In the genomic region with DNA sequence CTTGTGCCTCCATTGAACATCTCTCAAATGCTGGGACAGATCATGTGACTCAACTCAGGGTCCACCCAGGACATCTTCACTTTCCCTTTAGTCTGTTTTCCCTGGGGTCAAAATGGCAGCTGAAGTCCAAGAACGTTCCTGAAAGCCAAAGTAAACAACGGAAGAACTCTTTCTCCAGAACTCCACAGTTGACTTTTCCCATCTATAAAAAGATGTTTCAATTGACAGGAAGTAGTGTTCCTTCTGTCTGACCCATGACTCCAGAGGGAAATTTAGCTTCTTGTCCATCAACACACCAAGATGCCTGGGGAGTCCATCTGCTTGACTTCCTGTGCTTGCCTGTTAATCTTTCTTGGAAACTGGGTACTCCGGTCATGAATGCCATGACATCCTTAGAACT, we compare ENCODE assay signal across 15 mouse cellular contexts.
"Had no signal": no experiment of that assay in that cellular context is flagged by ENCODE, and none has a peak within 500 bp of the region (broad histone marks: within the 10 kb centered on the region; RNA-seq: fewer than 3 reads in every experiment).

No protein-coding gene starts in this region.

- DNase-seq: kidney, adult 8-10 months; kidney, postnatal 25 days; lung, embryonic 14.5 days; lung, postnatal 4 days; midbrain, embryonic 14.5 days; right cerebral cortex, adult 18-20 months; right cerebral cortex, postnatal 25 days had no signal

- H3K9me3 ChIP-seq: intestine, embryonic 15.5 days; limb, embryonic 15.5 days; midbrain, embryonic 10.5 days; neural tube, embryonic 15.5 days had no signal

- H3K9ac ChIP-seq: intestine, embryonic 15.5 days; limb, embryonic 15.5 days; liver, embryonic 14.5 days; lung, embryonic 14.5 days; neural tube, embryonic 15.5 days had no signal

- H3K4me2 ChIP-seq: intestine, embryonic 15.5 days; limb, embryonic 15.5 days; lung, embryonic 14.5 days; neural tube, embryonic 15.5 days had no signal

- ATAC-seq: intestine, embryonic 15.5 days had no signal

- H3K36me3 ChIP-seq: intestine, embryonic 15.5 days; limb, embryonic 15.5 days; midbrain, embryonic 10.5 days; neural tube, embryonic 15.5 days had no signal

- H3K27ac ChIP-seq: intestine, embryonic 15.5 days; left cerebral cortex, adult 2 months; limb, embryonic 15.5 days; liver, embryonic 14.5 days; midbrain, embryonic 10.5 days; neural tube, embryonic 15.5 days; stomach, postnatal 0 days had no signal

- H3K4me1 ChIP-seq: intestine, embryonic 15.5 days; midbrain, embryonic 10.5 days; neural tube, embryonic 15.5 days had no signal

- H3K27me3 ChIP-seq: intestine, embryonic 15.5 days; limb, embryonic 15.5 days; neural tube, embryonic 15.5 days had no signal

- H3K4me3 ChIP-seq: intestine, embryonic 15.5 days; left cerebral cortex, adult 2 months; limb, embryonic 15.5 days; midbrain, embryonic 10.5 days; myocyte; neural tube, embryonic 15.5 days had no signal
